Mouse (Mus musculus): ENCODE measurements around the gene Ptgfrn. TPM values are rescaled to one million over a fixed set of nuclear protein-coding genes. Genes with fewer than 3 reads are reported as not detected.

Ptgfrn gene
- polyA plus RNA-seq, 1 experiment from 2014 or later = 1.9 TPM

GRCm38 (mm10) chr3:101021481-101022051 lies 88.5 kb downstream of the Ptgfrn start:
- Histone ChIP-seq H3K36me3 (no peaks in the 10 kb centered on the region), H3K9me3 (replicated peaks) (no peaks in the 10 kb centered on the region), H3K27me3 (ENCODE audit: low read depth, poor library complexity, severe bottlenecking) (no peaks in the 10 kb centered on the region), H3K4me3 (no peak overlapping the region), H3K4me1 (no peaks in the 10 kb centered on the region), H3K27ac (replicated peaks) (no peak overlapping the region)
- 83% methylated on average over 8 of the region's 8 CpGs for WGBS
- no peak for DNase-seq (ENCODE audit: low spot score)

GRCm38 (mm10) chr3:101021073-101021472 lies 89.0 kb downstream of the Ptgfrn start:
- Histone ChIP-seq H3K27ac (replicated peaks) (no peak overlapping the region), H3K27me3 (ENCODE audit: low read depth, poor library complexity, severe bottlenecking) (no peaks in the 10 kb centered on the region), H3K9me3 (replicated peaks) (no peaks in the 10 kb centered on the region), H3K4me1 (0 out of 2 replicates have a peak, but pooled peaks cover under 1% of the 10 kb centered on the region), H3K4me3 (no peak overlapping the region), H3K36me3 (no peaks in the 10 kb centered on the region)
- 88% methylated on average over 5 of the region's 5 CpGs for WGBS
- DNase-seq (ENCODE audit: low spot score) = no peak

- H3K4me3 ChIP-seq = no peak overlapping the region
- no peaks in the 10 kb centered on the region for H3K9me3 ChIP-seq (replicated peaks)
- 91% methylated on average over 6 of the region's 6 CpGs for WGBS
- no peaks in the 10 kb centered on the region for H3K36me3 ChIP-seq
- H3K27me3 ChIP-seq (ENCODE audit: low read depth, poor library complexity, severe bottlenecking) = no peaks in the 10 kb centered on the region
- H3K4me1 ChIP-seq = 0 out of 2 replicates have a peak, but pooled peaks cover 10% of the 10 kb centered on the region
- no peak overlapping the region for H3K27ac ChIP-seq (replicated peaks)
- DNase-seq (ENCODE audit: low spot score) = no peak
Observed at GRCm38 (mm10) chr3:101018494-101018893, 91.6 kb downstream of the Ptgfrn start.

GRCm38 (mm10) chr3:101016050-101016449 lies 94.0 kb downstream of the Ptgfrn start:
- H3K4me3 ChIP-seq = no peak overlapping the region
- 92% methylated on average over 7 of the region's 7 CpGs for WGBS
- no peaks in the 10 kb centered on the region for H3K9me3 ChIP-seq (replicated peaks)
- peaks cover 14% of the 10 kb centered on the region; the same call in 1 of the 2 replicates for H3K4me1 ChIP-seq
- DNase-seq (ENCODE audit: low spot score) = no peak
- H3K27ac ChIP-seq (replicated peaks) = no peak overlapping the region
- no peaks in the 10 kb centered on the region for H3K27me3 ChIP-seq (ENCODE audit: low read depth, poor library complexity, severe bottlenecking)
- H3K36me3 ChIP-seq = no peaks in the 10 kb centered on the region

- no peaks in the 10 kb centered on the region for H3K36me3 ChIP-seq
- no peaks in the 10 kb centered on the region for H3K9me3 ChIP-seq (replicated peaks)
- no peak for DNase-seq (ENCODE audit: low spot score)
- WGBS = 62% methylated on average over 4 of the region's 4 CpGs
- no peaks in the 10 kb centered on the region for H3K27me3 ChIP-seq (ENCODE audit: low read depth, poor library complexity, severe bottlenecking)
- peaks cover 14% of the 10 kb centered on the region; the same call in 1 of the 2 replicates for H3K4me1 ChIP-seq
- H3K4me3 ChIP-seq = no peak overlapping the region
- H3K27ac ChIP-seq (replicated peaks) = no peak overlapping the region
Observed at GRCm38 (mm10) chr3:101015254-101015653, 94.8 kb downstream of the Ptgfrn start.

- no peaks in the 10 kb centered on the region for H3K36me3 ChIP-seq
- H3K4me3 ChIP-seq = no peak overlapping the region
- no peaks in the 10 kb centered on the region for H3K27me3 ChIP-seq (ENCODE audit: low read depth, poor library complexity, severe bottlenecking)
- no peaks in the 10 kb centered on the region for H3K9me3 ChIP-seq (replicated peaks)
- 88% methylated on average over 3 of the region's 3 CpGs for WGBS
- no peak overlapping the region for H3K27ac ChIP-seq (replicated peaks)
- H3K4me1 ChIP-seq = peaks cover 17% of the 10 kb centered on the region; the same call in 1 of the 2 replicates
- no peak for DNase-seq (ENCODE audit: low spot score)
Observed at GRCm38 (mm10) chr3:101013536-101013935, 96.5 kb downstream of the Ptgfrn start.

GRCm38 (mm10) chr3:101013005-101013404 lies 97.1 kb downstream of the Ptgfrn start:
- Histone ChIP-seq H3K27ac (replicated peaks) (no peak overlapping the region), H3K4me3 (no peak overlapping the region), H3K9me3 (replicated peaks) (no peaks in the 10 kb centered on the region), H3K36me3 (no peaks in the 10 kb centered on the region), H3K27me3 (ENCODE audit: low read depth, poor library complexity, severe bottlenecking) (no peaks in the 10 kb centered on the region), H3K4me1 (peaks cover 17% of the 10 kb centered on the region; the same call in 1 of the 2 replicates)
- DNase-seq (ENCODE audit: low spot score) = no peak
- 95% methylated on average over 10 of the region's 10 CpGs for WGBS

GRCm38 (mm10) chr3:101012597-101012996 lies 97.5 kb downstream of the Ptgfrn start:
- 89% methylated on average over 8 of the region's 8 CpGs for WGBS
- no peak overlapping the region for H3K27ac ChIP-seq (replicated peaks)
- H3K36me3 ChIP-seq = no peaks in the 10 kb centered on the region
- peaks cover 17% of the 10 kb centered on the region; the same call in 1 of the 2 replicates for H3K4me1 ChIP-seq
- DNase-seq (ENCODE audit: low spot score) = no peak
- H3K27me3 ChIP-seq (ENCODE audit: low read depth, poor library complexity, severe bottlenecking) = no peaks in the 10 kb centered on the region
- no peaks in the 10 kb centered on the region for H3K9me3 ChIP-seq (replicated peaks)
- no peak overlapping the region for H3K4me3 ChIP-seq

GRCm38 (mm10) chr3:101012131-101012571 lies 97.9 kb downstream of the Ptgfrn start:
- Histone ChIP-seq H3K36me3 (no peaks in the 10 kb centered on the region), H3K27me3 (ENCODE audit: low read depth, poor library complexity, severe bottlenecking) (no peaks in the 10 kb centered on the region), H3K9me3 (replicated peaks) (no peaks in the 10 kb centered on the region), H3K4me3 (no peak overlapping the region), H3K4me1 (peaks cover 17% of the 10 kb centered on the region; the same call in 1 of the 2 replicates), H3K27ac (replicated peaks) (no peak overlapping the region)
- WGBS = 75% methylated on average over 10 of the region's 10 CpGs
- no peak for DNase-seq (ENCODE audit: low spot score)

GRCm38 (mm10) chr3:101011203-101011600 lies 98.9 kb downstream of the Ptgfrn start:
- Histone ChIP-seq H3K27ac (replicated peaks) (no peak overlapping the region), H3K27me3 (ENCODE audit: low read depth, poor library complexity, severe bottlenecking) (no peaks in the 10 kb centered on the region), H3K4me3 (no peak overlapping the region), H3K9me3 (replicated peaks) (no peaks in the 10 kb centered on the region), H3K36me3 (no peaks in the 10 kb centered on the region), H3K4me1 (peaks cover 17% of the 10 kb centered on the region; the same call in 1 of the 2 replicates)
- no peak for DNase-seq (ENCODE audit: low spot score)
- WGBS = 81% methylated on average over 5 of the region's 5 CpGs

GRCm38 (mm10) chr3:101010589-101011202 lies 99.4 kb downstream of the Ptgfrn start:
- no peak overlapping the region for H3K4me3 ChIP-seq
- 95% methylated on average over 4 of the region's 4 CpGs for whole genome bisulfite sequencing
- H3K27ac ChIP-seq (replicated peaks) = no peak overlapping the region
- no peaks in the 10 kb centered on the region for H3K9me3 ChIP-seq (replicated peaks)
- peaks cover 13% of the 10 kb centered on the region; the same call in 1 of the 2 replicates for H3K4me1 ChIP-seq
- DNase-seq (ENCODE audit: low spot score) = no peak
- H3K36me3 ChIP-seq = no peaks in the 10 kb centered on the region
- no peaks in the 10 kb centered on the region for H3K27me3 ChIP-seq (ENCODE audit: low read depth, poor library complexity, severe bottlenecking)

- Histone ChIP-seq H3K27ac (replicated peaks) (no peak overlapping the region), H3K36me3 (no peaks in the 10 kb centered on the region), H3K4me3 (no peak overlapping the region), H3K9me3 (replicated peaks) (no peaks in the 10 kb centered on the region), H3K4me1 (peaks cover 4% of the 10 kb centered on the region; the same call in 1 of the 2 replicates), H3K27me3 (ENCODE audit: low read depth, poor library complexity, severe bottlenecking) (no peaks in the 10 kb centered on the region)
- no peak for DNase-seq (ENCODE audit: low spot score)
- WGBS = 80% methylated on average over 5 of the region's 5 CpGs
Observed at GRCm38 (mm10) chr3:101007112-101007782, 102.8 kb downstream of the Ptgfrn start.

- no peak for DNase-seq (ENCODE audit: low spot score)
- no peaks in the 10 kb centered on the region for H3K27me3 ChIP-seq (ENCODE audit: low read depth, poor library complexity, severe bottlenecking)
- WGBS = 91% methylated on average over 6 of the region's 6 CpGs
- peaks cover 3% of the 10 kb centered on the region; the same call in 1 of the 2 replicates for H3K4me1 ChIP-seq
- H3K4me3 ChIP-seq = no peak overlapping the region
- no peaks in the 10 kb centered on the region for H3K36me3 ChIP-seq
- H3K27ac ChIP-seq (replicated peaks) = no peak overlapping the region
- H3K9me3 ChIP-seq (replicated peaks) = no peaks in the 10 kb centered on the region
Observed at GRCm38 (mm10) chr3:101005392-101005791, 104.7 kb downstream of the Ptgfrn start.

All from midbrain, embryonic 10.5 days (tissue).